ENCODE assay signal across 8 mouse cellular contexts in the genomic region with DNA sequence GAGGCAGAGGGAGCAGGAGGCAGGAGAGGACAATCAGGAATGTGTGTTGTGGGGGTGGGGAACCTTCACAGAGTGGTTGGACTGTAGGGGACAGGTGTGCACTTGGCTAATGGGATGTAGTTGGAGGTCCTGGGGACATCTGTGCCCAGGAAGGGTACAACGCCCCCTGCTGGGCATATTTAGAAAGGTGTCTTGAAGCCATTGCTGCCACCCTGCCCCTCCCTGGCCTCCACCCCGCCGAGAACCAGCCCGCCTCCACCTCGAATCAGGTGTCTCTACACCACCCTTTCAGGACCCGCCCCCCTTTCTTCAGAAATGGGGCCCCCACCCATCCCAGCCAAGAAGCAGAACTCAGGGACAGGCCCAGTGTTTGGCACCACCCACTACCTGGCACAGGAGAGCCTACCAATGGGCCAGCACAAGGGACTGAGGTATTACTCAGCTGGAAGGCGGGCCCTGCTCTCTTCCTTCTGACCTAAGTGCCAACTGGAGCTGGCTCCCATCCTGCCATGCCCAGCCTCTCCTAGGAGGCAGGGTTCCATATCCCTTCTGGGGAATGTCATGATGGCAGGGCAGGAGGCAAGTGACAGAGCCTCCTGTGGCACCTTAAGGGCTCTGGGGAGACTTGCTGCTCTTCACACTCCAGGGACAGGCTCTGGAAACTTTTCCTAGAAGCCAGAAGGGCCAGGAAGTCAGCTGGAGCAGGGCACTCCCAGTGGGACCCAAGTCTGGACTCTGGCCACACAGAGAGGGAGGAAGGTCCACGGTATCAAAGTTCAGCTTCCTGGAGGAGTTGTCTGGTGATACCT.
DNase-seq lines count a peak whose midpoint lies in the region; ATAC-seq and TF ChIP-seq lines count a peak whose summit lies in the region.

No protein-coding gene starts in this region.

- no peak overlapping the region for H3K27ac ChIP-seq in ES-Bruce4 (ENCODE audit: insufficient read depth, low read length)
- H3K27ac ChIP-seq in gastrocnemius, adult 2 months = peak overlapping the region; percentile 64

- peak; percentile 59 to 82 for DNase-seq in adrenal gland, adult (ENCODE audit: inconsistent age in 2 of 2, low spot score in 1 of 2)
- no peak for DNase-seq in adrenal gland, postnatal 4 days (ENCODE audit: low spot score in 2 of 2)
- peak; percentile 77 for DNase-seq in gastrocnemius, adult 2 months
- DNase-seq in induced T-regulatory cell, adult 2 months (ENCODE audit: low read depth) = peak; percentile 82
- peak; percentile 84 for DNase-seq in lung, postnatal 14 days
- peak; percentile 63 to 67 for DNase-seq in spleen, postnatal 36 days (ENCODE audit: low spot score in 2 of 2)

- intact Hi-C loops in gastrocnemius, adult 2 months (cut with DNase I) = loop anchor here (2.0 to 5.0 kb wide), 2 partner anchors 96 to 160 kb away; no protein-coding TSS in a partner anchor

- no peaks in the 10 kb centered on the region for H3K36me3 ChIP-seq in ES-Bruce4 (ENCODE audit: control insufficient read depth, insufficient read depth, low read length, poor library complexity, severe bottlenecking)

- TF ChIP-seq CTCF in ES-Bruce4 (IDR thresholded peaks at IDR 0.05; ENCODE audit: low read depth, low read length) = peak; percentile 72
- TF ChIP-seq CTCF in gastrocnemius, adult 2 months (IDR thresholded peaks at IDR 0.05) = peak; percentile 72

- ATAC-seq in erythroblast, adult 5-6 weeks (replicated peaks; ENCODE audit: low FRiP score, poor library complexity, severe bottlenecking) = no peak

- H3K4me1 ChIP-seq in ES-Bruce4 (ENCODE audit: control insufficient read depth, insufficient read depth, low read length) = peaks cover 1% of the 10 kb centered on the region

- H3K9me3 ChIP-seq in ES-Bruce4 (replicated peaks; ENCODE audit: control insufficient read depth, insufficient read depth, low read length, poor library complexity, severe bottlenecking) = no peaks in the 10 kb centered on the region

- no peak for TF ChIP-seq EP300 in ES-Bruce4 (IDR thresholded peaks at IDR 0.05; ENCODE audit: insufficient read depth, low read depth, low read length)

- no peak overlapping the region for H3K4me3 ChIP-seq in ES-Bruce4 (ENCODE audit: low read depth, low read length)
- peak overlapping the region; percentile 91 for H3K4me3 ChIP-seq in gastrocnemius, adult 2 months

- no peak overlapping the region for H3K9ac ChIP-seq in ES-Bruce4 (ENCODE audit: low read depth, poor library complexity, severe bottlenecking)

- H3K27me3 ChIP-seq in ES-Bruce4 (ENCODE audit: control insufficient read depth, insufficient read depth, low read length, poor library complexity, severe bottlenecking) = no peaks in the 10 kb centered on the region

- no peak for TF ChIP-seq POLR2A in ES-Bruce4 (IDR thresholded peaks at IDR 0.05; ENCODE audit: insufficient read depth, low read length)

Comparison
In these comparisons a context has a peak if more than half of its experiments do, and no peak if none do; other contexts are left out.
1. DNase-seq: peak in adrenal gland, adult (2 of 2), gastrocnemius, adult 2 months (single experiment), induced T-regulatory cell, adult 2 months (single experiment), lung, postnatal 14 days (single experiment) and spleen, postnatal 36 days (2 of 2); none in adrenal gland, postnatal 4 days (0 of 2).